Mouse (Mus musculus) embryonic facial prominence, embryonic 13.5 days (tissue): ENCODE data around the gene Galnt17. TPM values are rescaled to one million over a fixed set of nuclear protein-coding genes. Genes with fewer than 3 reads are reported as not detected.
A peak's percentile ranks its signal among the peaks of the same experiment; 100 is the strongest.

Experiments
- ATAC-seq: fragments of 200-750 bp; cut with Nextera tagmentation; 2 replicates; pipeline ENCODE4 v1.8.0; 2017; ENCODE audit warnings: low read depth; ENCODE audit not compliant: insufficient number of reproducible peaks, insufficient read depth, low FRiP score, low TSS enrichment
- H3K27ac ChIP-seq: fragments of 300-500 bp; sonication (generic); 2 replicates; pipeline ENCODE4 v1.5.1; 2015; ENCODE audit warnings: moderate library complexity, mild to moderate bottlenecking, inconsistent platforms
- H3K27me3 ChIP-seq: fragments of 300-500 bp; sonication (generic); 2 replicates; pipeline ENCODE4 v1.6.1; 2015; ENCODE audit warnings: mild to moderate bottlenecking, inconsistent platforms
- H3K36me3 ChIP-seq: fragments of 300-500 bp; sonication (generic); 2 replicates; pipeline ENCODE4 v1.6.1; 2015; ENCODE audit warnings: mild to moderate bottlenecking, inconsistent platforms
- H3K4me1 ChIP-seq: fragments of 300-500 bp; sonication (generic); 2 replicates; pipeline ENCODE4 v1.6.1; 2015; ENCODE audit warnings: inconsistent platforms
- H3K4me2 ChIP-seq: fragments of 300-500 bp; sonication (generic); 2 replicates; pipeline ENCODE4 v1.6.1; 2015; ENCODE audit warnings: moderate library complexity, mild to moderate bottlenecking, inconsistent platforms
- H3K4me3 ChIP-seq: fragments of 300-500 bp; sonication (generic); 2 replicates; pipeline ENCODE4 v1.5.1; 2015; ENCODE audit warnings: mild to moderate bottlenecking, inconsistent platforms
- H3K9ac ChIP-seq: fragments of 300-500 bp; sonication (generic); 2 replicates; pipeline ENCODE4 v1.6.1; 2015; ENCODE audit warnings: mild to moderate bottlenecking, inconsistent platforms
- H3K9me3 ChIP-seq: fragments of 300-500 bp; sonication (generic); 2 replicates; pipeline ENCODE4 v1.6.1; 2016; ENCODE audit warnings: inconsistent platforms
- WGBS: fragments of 180-500 bp; shearing (Covaris S2); methylation state at CpG from one replicate; pipeline ENCODE4 v1.1.7; 2015; ENCODE audit warnings: mixed read lengths; 5-methylcytosine and 5-hydroxymethylcytosine counted together
- polyA plus RNA-seq: library from polyadenylated mRNA; unstranded; fragments of >200 nt; fragmentation: Nextera tagmentation; extraction: Ambion mirVana; gene quantifications from 2 replicates; pipeline ENCODE4 v1.2.1, GENCODE M21; 2015

Galnt17 gene
- polyA plus RNA-seq, 1 experiment from 2014 or later: 3.6 TPM

DNA sequence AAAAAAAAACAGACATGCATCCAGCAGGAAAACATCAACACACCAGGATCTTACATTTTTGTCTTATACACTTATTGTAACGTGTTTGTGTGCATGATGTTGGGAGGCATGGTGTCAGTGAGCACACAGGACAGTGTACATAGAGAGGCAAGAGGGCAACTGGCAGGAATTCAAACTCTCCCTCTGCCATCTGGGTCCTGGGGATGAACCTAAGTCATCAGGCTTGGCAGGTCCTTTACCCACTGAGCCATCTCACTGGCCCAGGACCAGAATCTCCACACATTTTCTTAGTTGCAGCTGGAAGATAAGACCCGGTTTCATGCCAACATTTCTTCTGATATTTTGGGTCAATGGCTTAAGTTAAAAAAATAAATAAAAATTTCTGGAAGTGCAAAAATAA is 329.4 kb downstream of the Galnt17 start:
- H3K9me3 ChIP-seq: no peaks in the 10 kb centered on the region
- H3K4me1 ChIP-seq: no peaks in the 10 kb centered on the region
- no peak overlapping the region for H3K27ac ChIP-seq
- ATAC-seq: no peak
- H3K36me3 ChIP-seq: no peaks in the 10 kb centered on the region
- H3K4me2 ChIP-seq: no peak overlapping the region
- H3K4me3 ChIP-seq: no peak overlapping the region
- H3K9ac ChIP-seq: no peak overlapping the region
- H3K27me3 ChIP-seq: no peaks in the 10 kb centered on the region
- WGBS: 78% methylated on average over 2 of the region's 2 CpGs

DNA sequence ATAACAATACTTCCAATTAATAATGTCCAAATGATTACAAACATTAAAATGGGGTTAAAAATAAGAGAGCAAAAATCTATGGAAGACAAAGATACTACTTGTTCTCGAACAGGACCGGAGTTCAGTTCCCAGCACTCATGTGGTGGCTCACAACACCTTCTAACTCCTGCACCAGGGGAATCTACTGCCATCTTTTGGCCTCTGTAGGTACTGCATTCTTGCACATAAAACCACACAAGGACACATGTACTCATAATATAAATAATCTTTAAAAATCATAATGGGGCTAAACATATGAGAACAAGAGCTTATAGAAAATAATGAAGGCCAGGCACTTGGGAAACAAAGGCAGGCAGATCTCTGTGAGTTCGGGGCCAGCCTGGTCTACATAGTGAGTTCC is 330.3 kb downstream of the Galnt17 start:
- Histone ChIP-seq H3K4me2 (no peak overlapping the region), H3K9ac (no peak overlapping the region), H3K27ac (no peak overlapping the region), H3K36me3 (no peaks in the 10 kb centered on the region), H3K4me3 (no peak overlapping the region), H3K9me3 (no peaks in the 10 kb centered on the region), H3K4me1 (no peaks in the 10 kb centered on the region), H3K27me3 (no peaks in the 10 kb centered on the region)
- ATAC-seq: no peak
- 88% methylated on average over 3 of the region's 3 CpGs for WGBS

DNA sequence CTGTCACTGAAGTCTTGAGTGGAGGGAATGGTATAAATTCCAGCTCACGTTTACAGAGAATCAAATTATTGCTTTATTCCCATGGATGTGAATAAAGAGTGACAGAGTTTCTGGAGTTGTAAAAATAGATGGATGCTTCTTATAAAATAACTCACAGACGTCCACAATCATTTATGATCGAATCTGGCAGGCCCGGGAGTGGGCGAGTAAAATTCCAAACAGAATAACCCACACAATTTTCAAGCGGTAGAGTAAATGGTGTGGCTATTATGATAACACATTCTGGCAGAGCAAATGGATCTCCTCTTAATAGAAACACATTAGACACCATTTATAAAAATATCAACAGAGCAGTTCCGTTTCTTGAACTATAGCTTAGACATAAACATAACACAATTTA is 355.9 kb downstream of the Galnt17 start:
- no peak for ATAC-seq
- WGBS: 56% methylated on average over 7 of the region's 7 CpGs
- Histone ChIP-seq H3K4me2 (no peak overlapping the region), H3K9ac (no peak overlapping the region), H3K36me3 (no peaks in the 10 kb centered on the region), H3K4me3 (no peak overlapping the region), H3K4me1 (0 out of 2 replicates have a peak, but pooled peaks cover 6% of the 10 kb centered on the region), H3K27ac (no peak overlapping the region), H3K27me3 (no peaks in the 10 kb centered on the region), H3K9me3 (no peaks in the 10 kb centered on the region)

DNA sequence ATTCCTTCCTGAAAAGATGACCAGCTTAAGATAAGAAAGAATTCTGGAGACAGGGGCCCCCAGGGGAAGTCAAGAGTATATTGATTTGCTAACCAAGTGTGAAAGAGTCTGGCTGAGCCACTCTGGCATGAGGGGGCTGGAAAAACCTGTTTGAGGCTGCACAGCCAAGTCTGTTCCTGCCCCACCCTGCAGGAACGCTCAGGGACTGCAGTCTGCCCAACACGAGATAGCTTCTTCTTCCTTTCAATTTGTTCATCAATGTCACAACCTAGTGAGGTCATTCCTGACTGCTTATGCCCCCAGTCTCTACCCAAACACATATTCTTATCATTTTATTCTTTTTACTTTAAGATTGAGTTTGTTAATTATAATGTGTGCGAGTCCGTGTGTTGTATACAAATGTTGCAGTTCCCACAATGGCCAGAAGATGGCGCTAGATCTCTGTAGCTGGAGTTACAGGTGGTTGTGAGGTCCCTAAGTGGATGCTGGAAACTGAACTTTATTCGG is 357.4 kb downstream of the Galnt17 start:
- Histone ChIP-seq H3K9ac (no peak overlapping the region), H3K4me1 (0 out of 2 replicates have a peak, but pooled peaks cover 6% of the 10 kb centered on the region), H3K27ac (peak overlapping the region; percentile 23; the same call in 1 of the 2 replicates), H3K27me3 (no peaks in the 10 kb centered on the region), H3K36me3 (no peaks in the 10 kb centered on the region), H3K9me3 (no peaks in the 10 kb centered on the region), H3K4me3 (no peak overlapping the region), H3K4me2 (no peak overlapping the region)
- 41% methylated on average over 6 of the region's 6 CpGs for WGBS
- ATAC-seq: no peak

DNA sequence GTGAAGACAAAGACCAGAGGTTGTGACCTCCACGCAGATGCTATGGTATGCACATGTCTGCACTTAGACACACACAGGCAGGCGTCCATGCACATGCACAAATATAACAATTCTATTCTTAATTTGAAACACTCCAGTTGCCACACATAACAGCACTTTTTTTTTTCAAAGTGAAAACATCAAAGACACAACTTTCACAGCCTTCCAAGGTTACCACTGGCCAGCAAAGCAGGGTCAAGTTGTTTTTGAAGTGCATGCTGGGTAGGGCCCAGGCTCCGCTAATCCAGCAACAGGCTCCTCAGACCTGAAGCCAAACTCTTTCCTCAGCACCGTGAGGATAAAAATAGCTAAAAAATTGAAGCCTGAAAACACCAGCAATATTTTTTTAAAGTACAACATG is 357.9 kb downstream of the Galnt17 start:
- ATAC-seq: no peak
- Histone ChIP-seq H3K4me2 (no peak overlapping the region), H3K4me3 (no peak overlapping the region), H3K27me3 (no peaks in the 10 kb centered on the region), H3K9ac (no peak overlapping the region), H3K4me1 (0 out of 2 replicates have a peak, but pooled peaks cover 6% of the 10 kb centered on the region), H3K9me3 (no peaks in the 10 kb centered on the region), H3K36me3 (no peaks in the 10 kb centered on the region), H3K27ac (peak overlapping the region; percentile 23; the same call in 1 of the 2 replicates)
- WGBS: 30% methylated on average over 4 of the region's 4 CpGs

DNA sequence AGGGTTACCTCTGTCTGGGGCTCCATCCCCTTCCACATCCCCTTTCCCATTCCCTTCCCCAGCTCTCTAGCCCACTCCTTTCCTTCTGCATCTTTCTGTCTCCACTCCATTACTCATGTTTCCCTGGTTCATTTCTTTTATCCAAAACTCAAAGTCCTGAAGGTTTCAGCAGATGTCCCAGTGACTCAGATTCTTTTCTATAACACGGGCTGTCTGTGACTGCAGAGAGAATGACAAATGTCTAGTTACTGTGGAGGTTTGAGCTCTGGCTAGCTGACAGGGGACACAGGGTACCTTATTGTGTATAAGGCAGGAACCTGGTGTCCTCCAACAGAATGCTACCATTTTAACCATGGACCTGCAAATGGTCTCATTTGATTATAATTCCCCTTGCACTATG is 358.6 kb downstream of the Galnt17 start:
- H3K27ac ChIP-seq: no peak overlapping the region
- no peak overlapping the region for H3K4me2 ChIP-seq
- no peak overlapping the region for H3K4me3 ChIP-seq
- ATAC-seq: no peak
- 0 out of 2 replicates have a peak, but pooled peaks cover 6% of the 10 kb centered on the region for H3K4me1 ChIP-seq
- no peaks in the 10 kb centered on the region for H3K9me3 ChIP-seq
- WGBS: 77% methylated on average over 1 of the region's 1 CpGs
- no peaks in the 10 kb centered on the region for H3K27me3 ChIP-seq
- no peaks in the 10 kb centered on the region for H3K36me3 ChIP-seq
- no peak overlapping the region for H3K9ac ChIP-seq

DNA sequence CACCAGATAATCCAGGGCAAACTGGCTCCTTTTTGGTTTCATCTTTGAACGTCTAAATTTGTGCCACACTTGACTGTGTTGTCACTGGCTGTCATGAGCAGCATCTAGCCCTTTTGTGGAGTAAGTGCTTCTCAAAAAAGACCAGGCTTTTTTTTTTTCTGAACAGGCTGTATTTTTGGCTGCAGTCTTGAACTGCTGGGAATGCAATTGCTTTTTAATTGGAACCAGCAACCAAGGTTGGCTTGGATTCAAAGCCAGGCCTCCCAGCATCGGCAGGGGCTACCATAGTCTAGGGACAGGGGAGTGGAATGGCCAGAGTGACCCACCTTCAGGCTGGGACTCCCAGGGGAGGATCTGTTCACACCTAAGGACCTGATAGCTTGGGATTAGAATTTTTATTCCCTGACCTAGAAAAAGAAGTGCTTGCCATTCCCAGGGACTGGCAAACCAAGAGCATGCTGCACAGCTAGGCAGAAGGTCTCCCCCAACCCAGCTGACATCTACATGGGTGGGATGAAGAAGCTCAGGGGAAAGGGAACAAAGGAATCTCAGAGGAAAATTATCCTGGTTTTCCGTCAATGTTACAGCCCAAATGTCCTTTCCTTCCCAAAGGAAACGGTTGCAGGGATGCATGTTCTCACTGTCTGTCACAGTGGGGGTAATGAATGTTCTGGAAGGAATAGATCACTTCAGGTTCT is 369.2 kb downstream of the Galnt17 start:
- no peak overlapping the region for H3K4me3 ChIP-seq
- ATAC-seq: no peak
- no peaks in the 10 kb centered on the region for H3K36me3 ChIP-seq
- peaks cover 23% of the 10 kb centered on the region for H3K4me1 ChIP-seq
- 17% methylated on average over 4 of the region's 4 CpGs for WGBS
- no peak overlapping the region for H3K9ac ChIP-seq
- H3K4me2 ChIP-seq: no peak overlapping the region
- H3K9me3 ChIP-seq: no peaks in the 10 kb centered on the region
- peak overlapping the region; percentile 55; the same call in 1 of the 2 replicates for H3K27ac ChIP-seq
- H3K27me3 ChIP-seq: no peaks in the 10 kb centered on the region

DNA sequence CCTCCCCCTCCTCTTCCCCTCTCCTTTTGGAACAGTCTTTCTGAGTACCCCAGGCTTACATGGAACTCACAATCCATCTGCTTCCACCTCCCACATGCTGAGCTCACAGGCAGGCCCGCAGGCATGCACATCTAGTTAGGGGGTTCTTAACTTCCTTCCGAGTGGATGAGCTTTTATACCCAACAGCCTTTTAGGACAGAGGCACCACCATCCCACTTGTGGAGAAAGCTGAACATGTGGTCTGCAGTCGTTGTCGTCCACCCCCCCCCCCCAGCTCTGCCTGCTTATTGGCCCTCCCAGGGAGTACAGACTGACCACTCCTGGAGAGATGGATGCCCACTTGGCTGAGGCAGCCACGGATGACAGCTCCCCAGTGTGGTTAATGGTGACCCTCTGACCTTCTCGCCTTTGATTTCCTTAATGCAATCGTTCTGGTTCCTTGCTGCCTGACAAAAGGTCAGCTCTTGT is 370.0 kb downstream of the Galnt17 start:
- Histone ChIP-seq H3K4me1 (peaks cover 22% of the 10 kb centered on the region), H3K4me3 (no peak overlapping the region), H3K9me3 (no peaks in the 10 kb centered on the region), H3K36me3 (no peaks in the 10 kb centered on the region), H3K9ac (no peak overlapping the region), H3K4me2 (peak overlapping the region; percentile 14; the same call in 1 of the 2 replicates), H3K27ac (peak overlapping the region; percentile 82), H3K27me3 (no peaks in the 10 kb centered on the region)
- peak; percentile 43; the same call in 1 of the 2 replicates for ATAC-seq
- 2% methylated on average over 7 of the region's 7 CpGs for WGBS

DNA sequence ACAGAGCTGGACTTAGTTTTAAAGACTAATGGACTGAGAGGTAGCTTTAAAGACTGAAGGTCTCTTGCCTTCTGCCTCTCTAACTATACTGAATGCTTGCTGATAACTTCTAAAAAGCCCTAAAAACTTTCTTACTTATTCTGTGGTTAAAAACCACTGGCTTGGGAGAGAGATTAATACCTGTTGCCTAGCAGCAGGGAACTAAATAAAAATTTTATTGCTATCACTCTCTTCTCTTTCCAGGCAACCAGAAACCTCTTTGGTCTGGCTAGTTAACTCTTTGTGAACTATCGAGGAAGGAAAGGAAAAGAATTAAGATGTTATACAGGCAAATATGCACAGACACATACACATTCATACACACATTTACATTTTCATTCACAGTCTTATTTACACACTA is 377.3 kb downstream of the Galnt17 start:
- Histone ChIP-seq H3K4me2 (no peak overlapping the region), H3K4me1 (no peaks in the 10 kb centered on the region), H3K9me3 (peaks cover 4% of the 10 kb centered on the region; the same call in 1 of the 2 replicates), H3K4me3 (no peak overlapping the region), H3K27me3 (no peaks in the 10 kb centered on the region), H3K27ac (no peak overlapping the region), H3K36me3 (no peaks in the 10 kb centered on the region), H3K9ac (no peak overlapping the region)
- no peak for ATAC-seq
- WGBS: 77% methylated on average over 1 of the region's 1 CpGs

DNA sequence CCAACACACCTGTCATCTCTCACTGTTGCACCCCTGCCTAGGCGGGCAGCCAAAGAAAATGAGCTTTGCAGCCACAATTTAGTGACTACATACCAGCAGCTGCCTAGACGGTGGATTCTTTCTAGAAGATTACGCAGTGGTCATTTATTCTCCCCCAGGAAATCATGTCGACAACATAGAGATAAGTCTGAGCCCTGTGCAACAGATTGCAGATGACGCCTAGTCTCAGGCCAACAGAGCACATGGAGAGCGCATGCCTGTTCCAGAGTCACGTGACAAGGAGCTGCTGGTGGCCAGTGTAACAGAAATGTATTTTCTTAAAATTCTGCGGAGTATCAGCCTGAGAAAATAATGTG is 380.5 kb downstream of the Galnt17 start:
- H3K4me1 ChIP-seq: peaks cover 6% of the 10 kb centered on the region; the same call in 1 of the 2 replicates
- ATAC-seq: no peak
- peaks cover 4% of the 10 kb centered on the region; the same call in 1 of the 2 replicates for H3K9me3 ChIP-seq
- H3K9ac ChIP-seq: no peak overlapping the region
- no peak overlapping the region for H3K4me3 ChIP-seq
- H3K36me3 ChIP-seq: no peaks in the 10 kb centered on the region
- no peaks in the 10 kb centered on the region for H3K27me3 ChIP-seq
- H3K4me2 ChIP-seq: no peak overlapping the region
- no peak overlapping the region for H3K27ac ChIP-seq
- 75% methylated on average over 8 of the region's 8 CpGs for WGBS

DNA sequence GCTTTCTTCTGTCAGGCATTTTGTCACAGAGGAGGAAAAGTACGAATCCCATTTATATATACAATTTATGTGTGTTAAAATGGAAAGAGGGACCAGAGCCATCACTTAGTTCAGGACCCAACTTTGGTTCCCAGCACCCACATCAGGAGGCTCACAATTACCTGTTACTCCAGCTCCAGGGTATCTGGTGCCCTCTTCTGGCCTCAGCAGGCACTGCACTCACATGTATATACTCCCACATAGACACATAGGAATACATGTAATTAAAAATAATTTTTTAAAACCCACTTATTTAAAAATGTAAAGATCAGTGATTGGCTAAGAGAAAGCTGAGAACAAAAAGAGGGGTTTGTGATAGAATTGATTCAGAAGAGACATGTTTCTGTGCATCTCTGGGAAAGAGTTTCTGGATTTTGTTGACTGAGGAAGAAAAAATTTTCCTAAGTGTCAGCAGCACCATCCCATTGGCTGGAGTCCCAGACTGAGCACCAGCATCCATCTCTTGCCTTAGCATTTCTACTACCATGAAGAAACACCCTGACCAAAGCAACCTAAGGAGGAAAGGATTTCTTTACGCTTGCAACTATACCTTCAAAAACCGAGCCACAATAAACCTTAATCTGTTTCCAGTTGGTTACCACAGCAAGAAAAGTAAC is 381.0 kb downstream of the Galnt17 start:
- 84% methylated on average over 3 of the region's 3 CpGs for WGBS
- Histone ChIP-seq H3K27ac (no peak overlapping the region), H3K4me3 (no peak overlapping the region), H3K9ac (no peak overlapping the region), H3K27me3 (no peaks in the 10 kb centered on the region), H3K9me3 (peaks cover 4% of the 10 kb centered on the region; the same call in 1 of the 2 replicates), H3K4me1 (peaks cover 6% of the 10 kb centered on the region; the same call in 1 of the 2 replicates), H3K36me3 (no peaks in the 10 kb centered on the region), H3K4me2 (no peak overlapping the region)
- no peak for ATAC-seq

DNA sequence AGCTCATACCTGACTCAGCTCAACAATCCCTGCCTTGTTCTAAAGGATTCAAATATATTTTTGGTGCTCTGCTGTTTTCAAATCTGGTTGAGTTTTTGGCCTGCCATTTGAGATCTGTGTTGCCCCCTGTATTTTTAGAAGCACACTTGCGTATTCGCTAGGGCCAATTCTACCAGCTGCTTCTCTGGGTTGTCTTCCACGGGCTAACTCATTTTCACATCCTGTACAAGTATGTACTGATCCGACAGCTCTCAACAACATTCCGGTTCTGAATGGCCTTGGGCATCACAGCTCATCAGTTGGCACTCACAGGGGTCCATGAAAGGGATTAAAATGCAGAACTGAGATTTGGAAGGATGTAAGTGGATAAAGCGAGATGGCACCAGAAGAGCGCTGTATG is 382.6 kb downstream of the Galnt17 start:
- Histone ChIP-seq H3K27ac (no peak overlapping the region), H3K9ac (no peak overlapping the region), H3K27me3 (no peaks in the 10 kb centered on the region), H3K4me1 (peaks cover 6% of the 10 kb centered on the region; the same call in 1 of the 2 replicates), H3K9me3 (peaks cover 4% of the 10 kb centered on the region; the same call in 1 of the 2 replicates), H3K36me3 (no peaks in the 10 kb centered on the region), H3K4me3 (no peak overlapping the region), H3K4me2 (no peak overlapping the region)
- no peak for ATAC-seq
- 85% methylated on average over 7 of the region's 7 CpGs for WGBS
